Mouse (Mus musculus) neutrophil, adult 65 days (primary cell): ENCODE measurements around the gene Mmp14. TPM values are rescaled to one million over a fixed set of nuclear protein-coding genes. Genes with fewer than 3 reads are reported as not detected.

Source experiments
- total RNA-seq: library from RNA; stranded (reverse); gene quantifications from 2 replicates; pipeline ENCODE4 v1.2.4, GENCODE M21; 2023

Gene Mmp14
- 0.47 and 1.4 TPM in 2 replicates for total RNA-seq

DNA sequence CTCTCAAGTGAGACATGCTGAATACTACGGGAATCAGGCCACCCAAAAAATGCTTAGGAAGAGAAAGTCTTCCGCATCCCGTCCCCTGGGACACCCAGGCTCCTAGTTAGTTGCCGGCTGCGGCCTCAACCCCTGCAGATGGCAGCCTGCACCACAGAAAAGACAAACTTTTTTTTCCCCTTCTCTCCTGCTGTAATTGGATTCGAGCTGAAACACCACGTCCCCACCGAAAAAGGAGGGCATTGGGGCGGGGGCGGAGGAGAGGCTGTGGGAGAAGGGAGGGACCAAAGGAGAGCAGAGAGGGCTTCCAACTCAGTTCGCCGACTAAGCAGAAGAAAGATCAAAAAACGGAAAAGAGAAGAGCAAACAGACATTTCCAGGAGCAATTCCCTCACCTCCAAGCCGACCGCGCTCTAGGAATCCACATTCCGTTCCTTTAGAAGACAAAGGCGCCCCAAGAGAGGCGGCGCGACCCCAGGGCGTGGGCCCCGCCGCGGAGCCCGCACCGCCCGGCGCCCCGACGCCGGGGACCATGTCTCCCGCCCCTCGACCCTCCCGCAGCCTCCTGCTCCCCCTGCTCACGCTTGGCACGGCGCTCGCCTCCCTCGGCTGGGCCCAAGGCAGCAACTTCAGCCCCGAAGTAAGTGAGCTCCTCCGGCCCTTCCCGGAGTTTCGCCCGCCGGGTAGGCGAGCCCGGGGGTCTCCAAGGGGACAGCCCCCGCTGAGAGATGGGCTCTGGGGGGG, at the start of gene Mmp14:
Gene Mmp14 (plus strand): TSS at position 279 of the 744 bp plus-strand sequence.

GRCm38 (mm10) chr14:54417623-54418081, 13.8 kb upstream of the Mmp14 start, which contains the start of gene Slc7a7:
Gene Slc7a7, minus strand, starts transcription at chr14:54417780.

GRCm38 (mm10) chr14:54426689-54427398, 4.6 kb upstream of the Mmp14 start, which contains the start of gene Mrpl52:
Gene Mrpl52, plus strand, starts transcription at chr14:54426909.

DNA sequence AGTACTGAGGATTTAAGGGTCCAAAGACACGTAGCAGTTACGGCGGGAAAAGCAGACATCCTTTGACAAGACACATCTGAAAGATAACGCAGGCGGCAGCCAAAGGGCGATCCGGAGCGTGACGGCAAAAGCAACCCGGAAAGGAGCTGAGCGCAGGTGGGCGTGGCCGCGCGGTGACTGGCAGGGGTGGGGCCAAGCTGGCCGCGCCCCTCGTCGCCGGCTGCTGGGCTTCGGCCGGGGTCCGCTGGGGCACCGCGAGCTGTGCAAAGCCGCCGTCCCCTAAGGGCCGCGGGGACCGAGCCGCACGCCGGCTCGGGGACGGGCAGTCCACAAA, 32.5 kb downstream of the Mmp14 start, which contains the start of gene Lrp10:
Gene Lrp10 (plus strand): TSS at position 179 of the 334 bp plus-strand sequence.

DNA sequence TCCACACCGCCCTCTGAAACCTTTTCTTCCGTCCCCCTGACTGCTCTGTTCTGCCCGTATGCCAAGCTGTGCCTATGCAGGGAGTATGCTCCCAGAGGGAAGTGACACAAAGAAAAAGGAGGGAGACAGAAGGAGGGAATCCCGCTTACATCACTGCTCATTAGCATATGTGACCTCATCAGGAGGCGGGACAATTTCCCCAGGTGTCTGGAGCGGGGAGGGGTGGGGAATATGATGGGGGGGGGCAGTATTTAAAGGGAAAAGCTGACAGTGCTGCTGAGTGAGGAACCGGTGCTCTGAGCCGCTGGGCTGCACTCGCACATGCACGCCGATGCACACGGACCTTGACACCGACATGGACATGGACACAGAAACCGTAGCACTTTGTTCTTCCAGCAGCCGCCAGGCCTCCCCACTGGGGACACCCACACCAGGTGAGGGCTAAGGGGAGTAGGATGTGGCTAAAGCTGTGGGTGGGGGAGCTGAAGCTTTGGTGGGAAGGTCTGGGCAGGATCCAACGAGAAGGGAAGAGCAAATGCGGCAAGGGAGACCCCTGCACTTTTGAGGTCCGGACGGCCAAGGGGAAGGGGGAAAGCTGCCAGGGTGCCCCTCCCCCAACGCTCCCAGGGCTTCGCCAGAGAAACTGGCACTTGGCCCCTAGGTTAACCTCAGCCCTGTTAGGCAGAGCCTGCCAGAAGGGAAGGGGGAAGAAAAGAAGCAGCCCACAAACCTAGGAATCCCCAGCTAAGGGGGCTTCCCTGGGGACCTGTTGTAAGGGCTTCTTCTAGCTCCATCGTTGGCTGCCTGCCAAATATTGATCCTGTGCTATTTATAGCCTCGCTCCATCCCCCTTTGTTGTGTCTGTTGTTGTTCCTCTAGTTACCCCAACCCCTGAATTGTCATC, 44.8 kb downstream of the Mmp14 start, which contains the start of gene Rem2:
Gene Rem2 (plus strand): TSS at position 160 of the 904 bp plus-strand sequence.

Other genes starting within 250 kb of the Mmp14 start
- 41.8 and 48.6 TPM in 2 replicates for gene Dad1, start 177.5 kb upstream of the Mmp14 start, total RNA-seq
- 13.0 and 13.2 TPM in 2 replicates for gene Abhd4, start 177.4 kb upstream of the Mmp14 start, total RNA-seq
- not detected in 2 replicates for gene Olfr49, start 146.7 kb upstream of the Mmp14 start, total RNA-seq
- 42.0 and 46.1 TPM in 2 replicates for gene Oxa1l, start 70.8 kb upstream of the Mmp14 start, total RNA-seq
- gene Slc7a7, start 13.8 kb upstream of the Mmp14 start, total RNA-seq, result 13.8 and 15.6 TPM in 2 replicates
- 15.2 and 17.7 TPM in 2 replicates for gene Mrpl52, start 4.7 kb upstream of the Mmp14 start, total RNA-seq
- gene Lrp10, start 32.5 kb downstream of the Mmp14 start, total RNA-seq, result 106 and 114 TPM in 2 replicates
- 0.25 TPM in 1 of 2 replicates, not detected in the other for gene Rem2, start 44.5 kb downstream of the Mmp14 start, total RNA-seq
- gene Prmt5, start 85.9 kb downstream of the Mmp14 start, total RNA-seq, result 9.2 and 9.3 TPM in 2 replicates
- 14.4 and 22.8 TPM in 2 replicates for gene Haus4, start 123.0 kb downstream of the Mmp14 start, total RNA-seq
- gene Ajuba, start 145.9 kb downstream of the Mmp14 start, total RNA-seq, result 0.25 TPM in 1 of 2 replicates, not detected in the other
- gene 4931414P19Rik, start 174.4 kb downstream of the Mmp14 start, total RNA-seq, result 1.2 and 4.8 TPM in 2 replicates
- 55.2 and 60.7 TPM in 2 replicates for gene Psmb5, start 186.4 kb downstream of the Mmp14 start, total RNA-seq
- not detected in 2 replicates for gene Psmb11, start 189.8 kb downstream of the Mmp14 start, total RNA-seq
- gene Gm17606, start 209.3 kb downstream of the Mmp14 start, total RNA-seq, result not detected in 2 replicates
- gene Cdh24, start 209.8 kb downstream of the Mmp14 start, total RNA-seq, result 1.7 and 2.3 TPM in 2 replicates